Mouse (Mus musculus): ENCODE measurements around the gene Ryr2. TPM values are rescaled to one million over a fixed set of nuclear protein-coding genes. Genes with fewer than 3 reads are reported as not detected.
"Not testable (repeated sequence)": the region's sequence is repeated elsewhere in the genome, so short reads cannot be mapped to it uniquely, and the experiment has no call there.

Gene Ryr2
- polyA plus RNA-seq, 1 experiment from 2014 or later, result 0.43 TPM

DNA sequence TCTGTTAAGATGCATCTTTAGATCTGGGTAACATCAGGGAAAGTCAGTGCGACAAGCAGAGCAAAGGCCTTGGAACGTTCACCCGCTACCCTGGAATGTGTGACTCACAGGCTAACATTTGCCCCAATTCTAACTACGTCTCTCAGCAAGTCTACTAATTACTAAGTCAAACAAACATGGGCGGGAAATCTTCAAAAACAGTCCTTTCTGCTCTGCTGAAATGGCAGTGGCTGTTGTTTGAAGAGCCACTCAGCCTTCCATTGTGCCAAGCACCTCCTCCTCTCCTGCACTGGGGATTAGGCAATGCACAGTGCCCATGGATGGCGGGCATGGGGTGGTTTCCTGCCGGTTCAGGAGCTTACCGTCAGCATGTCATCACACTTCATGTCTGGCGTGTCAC is 540.3 kb downstream of the Ryr2 start:
- Histone ChIP-seq H3K9me3 (ENCODE audit: control insufficient read depth, low read length) (no peaks in the 10 kb centered on the region), H3K36me3 (ENCODE audit: control insufficient read depth, insufficient read depth, low read length) (no peaks in the 10 kb centered on the region), H3K4me2 (ENCODE audit: low read depth, low read length) (no peak overlapping the region), H3K27ac (replicated peaks; ENCODE audit: low read depth, low read length) (no peak overlapping the region), H3K9ac (ENCODE audit: low read depth, low read length) (no peak overlapping the region), H3K4me1 (ENCODE audit: control insufficient read depth, insufficient read depth, low read length) (no peaks in the 10 kb centered on the region), H3K27me3 (replicated peaks; ENCODE audit: control insufficient read depth, insufficient read depth, low read length) (no peaks in the 10 kb centered on the region), H3K4me3 (ENCODE audit: low read depth, low read length) (no peak overlapping the region)
- ATAC-seq (ENCODE audit: low read depth), result no peak
- no peak for DNase-seq (ENCODE audit: low spot score)
- 62% methylated on average over 9 of the region's 9 CpGs for WGBS

DNA sequence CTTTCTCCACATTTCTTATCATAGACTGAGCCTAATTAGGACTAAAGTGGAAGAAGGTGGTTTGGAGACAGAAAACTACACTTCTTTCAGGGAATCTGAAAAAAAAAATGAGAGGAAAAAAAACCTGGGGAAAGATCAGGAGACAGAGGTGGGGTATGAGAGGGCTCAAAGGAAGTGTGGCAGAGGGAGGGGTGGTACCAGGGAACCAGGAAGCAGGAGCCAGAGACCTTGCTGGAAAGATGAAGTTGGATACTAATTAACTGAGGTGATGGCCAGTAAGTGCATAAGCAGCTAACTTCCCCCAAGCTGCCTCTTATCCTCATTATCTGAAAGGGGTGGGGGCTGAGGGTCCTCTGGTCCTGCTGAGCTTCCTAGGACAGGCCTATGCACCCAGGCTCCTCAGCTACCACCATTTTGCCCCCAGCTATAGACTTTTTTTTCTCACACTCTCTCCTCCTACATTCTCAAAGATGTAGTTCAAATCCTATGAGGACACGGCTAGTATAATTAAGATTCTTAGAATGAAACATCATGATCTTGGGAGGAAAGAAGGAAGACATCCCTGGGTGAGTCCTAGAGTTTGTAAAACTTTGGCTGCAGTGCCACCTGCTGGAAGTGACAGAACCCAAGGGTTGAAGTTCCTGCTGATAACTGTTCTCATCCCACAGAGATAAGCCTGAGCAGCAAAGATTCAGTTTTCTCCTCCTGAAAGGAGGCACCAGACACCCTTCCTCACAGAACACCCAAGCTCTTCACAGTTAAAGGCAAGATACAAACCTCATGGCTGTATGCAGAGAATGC is 543.3 kb downstream of the Ryr2 start:
- no peaks in the 10 kb centered on the region for H3K36me3 ChIP-seq (ENCODE audit: control insufficient read depth, insufficient read depth, low read length)
- H3K4me3 ChIP-seq (ENCODE audit: low read depth, low read length), result no peak overlapping the region
- peak; percentile 63; the same call in 1 of the 2 replicates for ATAC-seq (ENCODE audit: low read depth)
- H3K9ac ChIP-seq (ENCODE audit: low read depth, low read length), result no peak overlapping the region
- H3K9me3 ChIP-seq (ENCODE audit: control insufficient read depth, low read length), result no peaks in the 10 kb centered on the region
- WGBS, result 22% methylated on average over 1 of the region's 1 CpGs
- H3K4me2 ChIP-seq (ENCODE audit: low read depth, low read length), result no peak overlapping the region
- peak; percentile 69 for DNase-seq (ENCODE audit: low spot score)
- H3K27ac ChIP-seq (replicated peaks; ENCODE audit: low read depth, low read length), result no peak overlapping the region
- no peaks in the 10 kb centered on the region for H3K27me3 ChIP-seq (replicated peaks; ENCODE audit: control insufficient read depth, insufficient read depth, low read length)
- H3K4me1 ChIP-seq (ENCODE audit: control insufficient read depth, insufficient read depth, low read length), result no peaks in the 10 kb centered on the region

DNA sequence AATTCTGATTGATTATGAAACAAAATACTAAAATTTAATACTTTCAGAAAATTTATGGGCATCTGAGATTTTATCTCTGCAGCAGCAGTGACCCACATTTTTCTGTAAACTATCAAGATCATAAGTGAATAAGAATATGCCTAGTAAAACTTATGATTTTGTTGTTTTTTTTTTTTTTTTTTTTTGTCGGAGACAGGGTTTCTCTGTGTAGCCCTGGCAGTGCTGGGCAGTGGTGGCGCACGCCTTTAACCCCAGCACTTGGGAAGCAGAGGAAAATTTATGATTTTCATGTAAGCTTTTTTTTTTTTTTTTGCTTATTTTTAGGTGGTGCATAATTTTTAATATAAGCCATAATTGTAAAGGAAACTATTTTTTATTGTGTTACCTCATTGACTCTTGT is 557.1 kb downstream of the Ryr2 start:
- no peak for DNase-seq (ENCODE audit: low spot score)
- no peak for ATAC-seq (ENCODE audit: low read depth)
- 91% methylated on average over 3 of the region's 3 CpGs for WGBS

DNA sequence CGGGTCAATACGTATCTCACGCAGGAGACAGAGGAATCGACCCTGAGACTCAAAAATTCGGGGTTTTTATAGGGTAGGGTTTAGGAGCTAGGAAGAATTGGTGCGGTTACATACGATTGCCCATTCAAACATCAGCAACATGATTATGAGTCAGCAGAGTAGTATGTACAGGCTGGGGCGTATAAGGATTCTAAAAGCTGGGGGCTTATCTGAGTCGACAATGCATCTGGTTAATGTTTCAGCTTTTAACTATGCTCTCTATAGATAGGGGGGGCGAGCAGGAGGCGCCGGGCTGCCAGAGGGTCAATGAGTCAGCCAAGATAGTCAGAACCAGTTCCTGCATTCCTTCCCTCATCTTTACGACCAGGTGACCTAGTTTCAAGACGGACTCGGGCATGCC is 557.6 kb downstream of the Ryr2 start:
- not testable (repeated sequence) for DNase-seq (ENCODE audit: low spot score); H3K36me3 ChIP-seq (ENCODE audit: control insufficient read depth, insufficient read depth, low read length); ATAC-seq (ENCODE audit: low read depth); H3K4me1 ChIP-seq (ENCODE audit: control insufficient read depth, insufficient read depth, low read length); H3K4me2 ChIP-seq (ENCODE audit: low read depth, low read length); H3K9me3 ChIP-seq (ENCODE audit: control insufficient read depth, low read length); H3K27me3 ChIP-seq (replicated peaks; ENCODE audit: control insufficient read depth, insufficient read depth, low read length); H3K4me3 ChIP-seq (ENCODE audit: low read depth, low read length); H3K9ac ChIP-seq (ENCODE audit: low read depth, low read length); H3K27ac ChIP-seq (replicated peaks; ENCODE audit: low read depth, low read length)
- 75% methylated on average over 15 of the region's 15 CpGs for WGBS

More for the DNA sequence above, 557.1 kb downstream of the Ryr2 start:
- no peaks in the 10 kb centered on the region for H3K27me3 ChIP-seq (replicated peaks; ENCODE audit: control insufficient read depth, insufficient read depth, low read length)
- no peaks in the 10 kb centered on the region for H3K36me3 ChIP-seq (ENCODE audit: control insufficient read depth, insufficient read depth, low read length)
- no peak overlapping the region for H3K4me2 ChIP-seq (ENCODE audit: low read depth, low read length)
- no peak overlapping the region for H3K9ac ChIP-seq (ENCODE audit: low read depth, low read length)
- no peaks in the 10 kb centered on the region for H3K4me1 ChIP-seq (ENCODE audit: control insufficient read depth, insufficient read depth, low read length)
- no peaks in the 10 kb centered on the region for H3K9me3 ChIP-seq (ENCODE audit: control insufficient read depth, low read length)
- no peak overlapping the region for H3K4me3 ChIP-seq (ENCODE audit: low read depth, low read length)
- no peak overlapping the region for H3K27ac ChIP-seq (replicated peaks; ENCODE audit: low read depth, low read length)

DNA sequence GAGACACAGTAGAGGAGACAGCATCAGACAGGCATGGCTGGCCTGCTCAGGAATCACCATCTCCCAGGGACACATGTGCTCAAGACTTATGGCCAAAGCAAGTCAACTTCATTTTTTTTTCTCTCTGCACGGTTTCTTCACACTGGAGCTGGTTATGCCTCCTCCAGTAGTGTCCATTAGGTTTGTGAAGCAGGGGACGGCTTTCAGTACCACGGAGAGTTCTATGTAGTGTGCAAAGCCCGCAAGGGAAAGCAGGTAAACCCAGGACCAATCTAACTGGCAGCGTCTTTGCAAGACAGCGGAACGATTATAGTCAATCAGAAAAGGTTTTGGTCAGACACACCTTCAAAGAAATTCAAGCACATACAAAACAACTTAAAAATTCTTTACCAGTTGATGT is 560.9 kb downstream of the Ryr2 start:
- Histone ChIP-seq H3K4me2 (ENCODE audit: low read depth, low read length) (no peak overlapping the region), H3K4me3 (ENCODE audit: low read depth, low read length) (no peak overlapping the region), H3K27me3 (replicated peaks; ENCODE audit: control insufficient read depth, insufficient read depth, low read length) (no peaks in the 10 kb centered on the region), H3K27ac (replicated peaks; ENCODE audit: low read depth, low read length) (no peak overlapping the region), H3K9me3 (ENCODE audit: control insufficient read depth, low read length) (no peaks in the 10 kb centered on the region), H3K36me3 (ENCODE audit: control insufficient read depth, insufficient read depth, low read length) (no peaks in the 10 kb centered on the region), H3K4me1 (ENCODE audit: control insufficient read depth, insufficient read depth, low read length) (no peaks in the 10 kb centered on the region), H3K9ac (ENCODE audit: low read depth, low read length) (no peak overlapping the region)
- DNase-seq (ENCODE audit: low spot score), result peak; percentile 71
- 25% methylated on average over 7 of the region's 7 CpGs for WGBS
- ATAC-seq (ENCODE audit: low read depth), result no peak

DNA sequence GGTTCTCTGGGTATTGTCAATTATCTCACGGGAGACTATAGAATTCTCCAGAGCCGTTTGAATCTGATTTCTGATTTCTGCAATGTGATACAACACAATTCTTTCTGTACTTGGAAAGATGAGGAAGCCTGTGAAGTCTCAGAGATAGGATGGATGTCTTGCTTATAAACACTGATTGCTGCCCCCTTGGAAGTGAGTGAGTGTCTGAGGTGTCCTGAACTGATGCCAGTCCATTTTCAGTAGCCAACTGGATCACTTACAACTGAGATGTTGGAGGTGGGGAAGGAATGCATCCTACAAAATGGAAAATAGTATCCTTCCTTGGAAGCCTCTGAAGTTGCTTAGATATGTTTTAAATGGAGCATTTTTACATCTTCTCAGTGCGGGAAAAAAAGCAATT is 564.2 kb downstream of the Ryr2 start:
- H3K4me2 ChIP-seq (ENCODE audit: low read depth, low read length), result no peak overlapping the region
- H3K27me3 ChIP-seq (replicated peaks; ENCODE audit: control insufficient read depth, insufficient read depth, low read length), result no peaks in the 10 kb centered on the region
- H3K9me3 ChIP-seq (ENCODE audit: control insufficient read depth, low read length), result no peaks in the 10 kb centered on the region
- H3K9ac ChIP-seq (ENCODE audit: low read depth, low read length), result no peak overlapping the region
- H3K4me3 ChIP-seq (ENCODE audit: low read depth, low read length), result no peak overlapping the region
- H3K36me3 ChIP-seq (ENCODE audit: control insufficient read depth, insufficient read depth, low read length), result no peaks in the 10 kb centered on the region
- ATAC-seq (ENCODE audit: low read depth), result no peak
- 79% methylated on average over 3 of the region's 3 CpGs for WGBS
- no peak for DNase-seq (ENCODE audit: low spot score)
- no peak overlapping the region for H3K27ac ChIP-seq (replicated peaks; ENCODE audit: low read depth, low read length)
- H3K4me1 ChIP-seq (ENCODE audit: control insufficient read depth, insufficient read depth, low read length), result no peaks in the 10 kb centered on the region

DNA sequence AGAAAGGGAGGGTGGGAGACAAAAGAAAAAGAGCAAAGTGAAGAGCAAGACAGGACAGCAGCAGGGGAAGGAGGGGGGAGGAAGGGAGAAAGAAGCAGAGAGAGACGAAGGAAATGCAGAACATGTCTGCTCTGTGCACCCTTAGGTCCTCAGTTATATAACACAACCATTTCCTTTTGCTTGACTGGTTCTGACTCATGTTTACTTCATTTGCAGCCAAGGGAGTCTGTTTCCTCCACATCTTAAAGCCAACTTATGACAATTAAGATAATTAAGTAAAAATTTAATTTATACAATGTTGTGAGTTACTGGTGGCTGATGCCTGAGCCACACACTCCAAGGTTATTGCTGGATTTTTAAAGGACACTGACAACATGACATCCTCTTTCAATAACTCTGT is 569.9 kb downstream of the Ryr2 start:
- Histone ChIP-seq H3K27ac (replicated peaks; ENCODE audit: low read depth, low read length) (no peak overlapping the region), H3K4me2 (ENCODE audit: low read depth, low read length) (no peak overlapping the region), H3K36me3 (ENCODE audit: control insufficient read depth, insufficient read depth, low read length) (no peaks in the 10 kb centered on the region), H3K4me3 (ENCODE audit: low read depth, low read length) (no peak overlapping the region), H3K9me3 (ENCODE audit: control insufficient read depth, low read length) (no peaks in the 10 kb centered on the region), H3K4me1 (ENCODE audit: control insufficient read depth, insufficient read depth, low read length) (no peaks in the 10 kb centered on the region), H3K9ac (ENCODE audit: low read depth, low read length) (no peak overlapping the region), H3K27me3 (replicated peaks; ENCODE audit: control insufficient read depth, insufficient read depth, low read length) (no peaks in the 10 kb centered on the region)
- WGBS, result 73% methylated on average over 1 of the region's 1 CpGs
- DNase-seq (ENCODE audit: low spot score) (no peak), ATAC-seq (ENCODE audit: low read depth) (no peak)

DNA sequence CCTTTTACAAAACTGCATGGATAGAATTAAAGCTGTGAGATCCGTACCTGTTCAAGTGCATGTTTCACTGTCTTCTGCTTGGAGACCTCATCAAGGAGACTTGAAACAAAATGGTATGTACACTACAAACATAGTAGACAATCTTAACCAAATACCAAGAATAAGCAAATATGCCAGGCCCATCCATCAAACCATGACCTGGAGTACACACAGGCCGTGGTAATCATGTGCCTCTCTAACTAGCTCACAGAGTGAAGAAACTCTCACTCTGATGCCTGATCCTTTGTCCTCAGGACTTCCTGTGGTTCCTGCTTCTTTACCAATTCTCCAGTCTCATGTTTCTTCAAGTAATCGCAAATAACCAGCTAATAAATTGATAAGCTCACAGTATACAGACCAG is 570.9 kb downstream of the Ryr2 start:
- ATAC-seq (ENCODE audit: low read depth) (no peak), DNase-seq (ENCODE audit: low spot score) (no peak)
- Histone ChIP-seq H3K4me1 (ENCODE audit: control insufficient read depth, insufficient read depth, low read length) (no peaks in the 10 kb centered on the region), H3K36me3 (ENCODE audit: control insufficient read depth, insufficient read depth, low read length) (no peaks in the 10 kb centered on the region), H3K4me3 (ENCODE audit: low read depth, low read length) (no peak overlapping the region), H3K4me2 (ENCODE audit: low read depth, low read length) (no peak overlapping the region), H3K27ac (replicated peaks; ENCODE audit: low read depth, low read length) (no peak overlapping the region), H3K27me3 (replicated peaks; ENCODE audit: control insufficient read depth, insufficient read depth, low read length) (no peaks in the 10 kb centered on the region), H3K9me3 (ENCODE audit: control insufficient read depth, low read length) (no peaks in the 10 kb centered on the region), H3K9ac (ENCODE audit: low read depth, low read length) (no peak overlapping the region)
- 68% methylated on average over 3 of the region's 3 CpGs for WGBS

DNA sequence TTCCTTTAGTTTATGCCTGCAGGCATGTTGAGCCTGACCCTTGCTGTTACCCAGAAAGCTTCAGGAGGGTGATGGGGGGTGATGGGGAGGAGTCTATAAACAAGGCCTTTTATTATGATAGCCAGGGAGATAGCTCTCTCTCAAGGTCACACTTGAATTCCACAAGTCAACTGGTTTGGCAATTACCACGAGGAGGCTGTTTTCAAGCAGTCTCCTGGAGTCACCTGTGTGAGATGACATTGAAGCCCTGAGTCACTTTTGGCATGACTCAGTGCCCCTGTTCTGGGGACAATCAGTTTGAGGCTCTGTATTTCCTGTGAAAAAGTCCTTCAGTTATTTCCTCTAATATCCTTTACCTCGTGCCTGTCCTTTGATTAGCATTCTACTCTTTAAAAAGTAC is 573.5 kb downstream of the Ryr2 start:
- H3K36me3 ChIP-seq (ENCODE audit: control insufficient read depth, insufficient read depth, low read length), result no peaks in the 10 kb centered on the region
- H3K27me3 ChIP-seq (replicated peaks; ENCODE audit: control insufficient read depth, insufficient read depth, low read length), result no peaks in the 10 kb centered on the region
- WGBS, result 33% methylated on average over 2 of the region's 2 CpGs
- H3K4me1 ChIP-seq (ENCODE audit: control insufficient read depth, insufficient read depth, low read length), result no peaks in the 10 kb centered on the region
- DNase-seq (ENCODE audit: low spot score) (no peak), ATAC-seq (ENCODE audit: low read depth) (no peak)
- no peak overlapping the region for H3K4me3 ChIP-seq (ENCODE audit: low read depth, low read length)
- H3K27ac ChIP-seq (replicated peaks; ENCODE audit: low read depth, low read length), result no peak overlapping the region
- H3K4me2 ChIP-seq (ENCODE audit: low read depth, low read length), result no peak overlapping the region
- H3K9ac ChIP-seq (ENCODE audit: low read depth, low read length), result no peak overlapping the region
- no peaks in the 10 kb centered on the region for H3K9me3 ChIP-seq (ENCODE audit: control insufficient read depth, low read length)

Measured in embryonic facial prominence, embryonic 14.5 days (tissue).